Comparison of ENCODE assay signal across 10 mouse cellular contexts in genomic region chr10:87586696-87587095, GRCm38 (mm10).
DNase-seq lines count a peak whose midpoint lies in the region; ATAC-seq lines count a peak whose summit lies in the region.
"Had no signal": no experiment of that assay in that cellular context is flagged by ENCODE, and none has a peak within 500 bp of the region (broad histone marks: within the 10 kb centered on the region; RNA-seq: fewer than 3 reads in every experiment).

No protein-coding gene starts in this region.

- WGBS in embryonic facial prominence, embryonic 14.5 days = 76% methylated on average over 1 of the region's 1 CpGs

- peaks cover 7% of the 10 kb centered on the region; the same call in 1 of the 2 replicates for H3K9me3 ChIP-seq in embryonic facial prominence, embryonic 14.5 days (ENCODE audit: control insufficient read depth, low read length)
- H3K9me3 ChIP-seq: lung, embryonic 15.5 days had no signal

- H3K27ac ChIP-seq in embryonic facial prominence, embryonic 14.5 days (replicated peaks; ENCODE audit: low read depth, low read length) = no peak overlapping the region
- H3K27ac ChIP-seq: lung, embryonic 15.5 days had no signal

- no peak overlapping the region for H3K4me2 ChIP-seq in embryonic facial prominence, embryonic 14.5 days (ENCODE audit: low read depth, low read length)
- H3K4me2 ChIP-seq: lung, embryonic 15.5 days had no signal

- H3K4me3 ChIP-seq in embryonic facial prominence, embryonic 14.5 days (ENCODE audit: low read depth, low read length) = no peak overlapping the region
- H3K4me3 ChIP-seq: lung, embryonic 15.5 days had no signal

- peak; percentile 24 to 67 for DNase-seq in heart, postnatal 10 days
- no peak for DNase-seq in heart, adult 8-10 months (ENCODE audit: low spot score)
- DNase-seq in thymus, postnatal 4 days = peak; percentile 16
- DNase-seq in thymus, postnatal 36 days = no peak
- peak; percentile 53 for DNase-seq in embryonic facial prominence, embryonic 14.5 days (ENCODE audit: low spot score)
- peak; percentile 9 for DNase-seq in yolk sac, embryonic 10.5 days (ENCODE audit: low spot score)
- no peak for DNase-seq in gastrocnemius, adult 18-20 months (ENCODE audit: low spot score)
- DNase-seq in layer of hippocampus, adult 11-12 months (ENCODE audit: low spot score) = no peak
- DNase-seq: right cerebral cortex, postnatal 4 days had no signal

- no peaks in the 10 kb centered on the region for H3K36me3 ChIP-seq in embryonic facial prominence, embryonic 14.5 days (ENCODE audit: control insufficient read depth, insufficient read depth, low read length)
- H3K36me3 ChIP-seq: lung, embryonic 15.5 days had no signal

- ATAC-seq in embryonic facial prominence, embryonic 14.5 days (ENCODE audit: low read depth) = no peak

- no peak overlapping the region for H3K9ac ChIP-seq in embryonic facial prominence, embryonic 14.5 days (ENCODE audit: low read depth, low read length)
- H3K9ac ChIP-seq: lung, embryonic 15.5 days had no signal

- intact Hi-C loops in heart, postnatal 10 days (cut with DNase I) = no loop called here

- no peaks in the 10 kb centered on the region for H3K27me3 ChIP-seq in embryonic facial prominence, embryonic 14.5 days (replicated peaks; ENCODE audit: control insufficient read depth, insufficient read depth, low read length)
- H3K27me3 ChIP-seq: lung, embryonic 15.5 days had no signal

- no peaks in the 10 kb centered on the region for H3K4me1 ChIP-seq in embryonic facial prominence, embryonic 14.5 days (ENCODE audit: control insufficient read depth, insufficient read depth, low read length)
- H3K4me1 ChIP-seq: lung, embryonic 15.5 days had no signal

Comparison
In these comparisons a context has a peak if more than half of its experiments do, and no peak if none do; other contexts are left out.
1. DNase-seq: peak in heart, postnatal 10 days (2 of 2), thymus, postnatal 4 days (single experiment), embryonic facial prominence, embryonic 14.5 days (single experiment) and yolk sac, embryonic 10.5 days (single experiment); none in heart, adult 8-10 months (single experiment), thymus, postnatal 36 days (0 of 2), gastrocnemius, adult 18-20 months (single experiment) and layer of hippocampus, adult 11-12 months (single experiment).